Mouse (Mus musculus) E14TG2a.4 (cell line): ENCODE data around the gene Tmem107.

ENCODE experiments used
- H3K27me3 ChIP-seq: 2 replicates; pipeline ENCODE4 v1.6.1; 2014; ENCODE audit warnings: low read length, control low read depth; ENCODE audit not compliant: insufficient read depth
- H3K36me3 ChIP-seq: 2 replicates; pipeline ENCODE4 v1.6.1; 2014; ENCODE audit warnings: low read length, control low read depth; ENCODE audit not compliant: insufficient read depth
- H3K4me1 ChIP-seq: replicated peaks from 2 replicates; pipeline ENCODE4 v1.6.1; 2014; ENCODE audit warnings: low read depth, low read length, control low read depth
- H3K4me3 ChIP-seq: replicated peaks from 2 replicates; pipeline ENCODE4 v1.5.1; 2014; ENCODE audit warnings: mild to moderate bottlenecking, low read length
- H3K9me3 ChIP-seq: 2 replicates; pipeline ENCODE4 v1.6.1; 2014; ENCODE audit warnings: low read length, control low read depth
- CTCF ChIP-seq: conservative IDR thresholded peaks from 2 replicates; pipeline ENCODE4 v1.5.1; 2014; ENCODE audit warnings: low read length
- NANOG ChIP-seq: IDR thresholded peaks from 2 replicates; pipeline ENCODE4 v1.6.1; 2014; ENCODE audit warnings: borderline replicate concordance, low read length, mixed read lengths
- POU5F1 ChIP-seq: IDR thresholded peaks from 2 replicates; pipeline ENCODE4 v1.6.1; 2014; ENCODE audit warnings: low read length, borderline replicate concordance

Gene Tmem107

GRCm38 (mm10) chr11:69061255-69061912, 9.2 kb upstream of the Tmem107 start:
- no peak for TF ChIP-seq NANOG
- no peak for TF ChIP-seq POU5F1
- TF ChIP-seq CTCF, result no peak
- peaks cover 15% of the 10 kb centered on the region for H3K27me3 ChIP-seq
- H3K9me3 ChIP-seq, result no peaks in the 10 kb centered on the region
- no peaks in the 10 kb centered on the region for H3K36me3 ChIP-seq
- peaks cover 54% of the 10 kb centered on the region for H3K4me1 ChIP-seq
- peak overlapping the region; percentile 99 for H3K4me3 ChIP-seq

GRCm38 (mm10) chr11:69062194-69062760, 8.3 kb upstream of the Tmem107 start:
- Histone ChIP-seq H3K27me3 (peaks cover 15% of the 10 kb centered on the region), H3K4me1 (peaks cover 61% of the 10 kb centered on the region), H3K4me3 (peak overlapping the region; percentile 91), H3K36me3 (no peaks in the 10 kb centered on the region), H3K9me3 (no peaks in the 10 kb centered on the region)
- TF ChIP-seq NANOG (no peak), POU5F1 (no peak), CTCF (no peak)

GRCm38 (mm10) chr11:69062761-69063224, 7.8 kb upstream of the Tmem107 start:
- Histone ChIP-seq H3K4me3 (peak overlapping the region; percentile 91), H3K27me3 (peaks cover 15% of the 10 kb centered on the region), H3K36me3 (no peaks in the 10 kb centered on the region), H3K9me3 (no peaks in the 10 kb centered on the region), H3K4me1 (peaks cover 63% of the 10 kb centered on the region)
- TF ChIP-seq POU5F1 (no peak), NANOG (0 out of 2 replicates have a peak, but pooled peaks have one; percentile 5), CTCF (no peak)

DNA sequence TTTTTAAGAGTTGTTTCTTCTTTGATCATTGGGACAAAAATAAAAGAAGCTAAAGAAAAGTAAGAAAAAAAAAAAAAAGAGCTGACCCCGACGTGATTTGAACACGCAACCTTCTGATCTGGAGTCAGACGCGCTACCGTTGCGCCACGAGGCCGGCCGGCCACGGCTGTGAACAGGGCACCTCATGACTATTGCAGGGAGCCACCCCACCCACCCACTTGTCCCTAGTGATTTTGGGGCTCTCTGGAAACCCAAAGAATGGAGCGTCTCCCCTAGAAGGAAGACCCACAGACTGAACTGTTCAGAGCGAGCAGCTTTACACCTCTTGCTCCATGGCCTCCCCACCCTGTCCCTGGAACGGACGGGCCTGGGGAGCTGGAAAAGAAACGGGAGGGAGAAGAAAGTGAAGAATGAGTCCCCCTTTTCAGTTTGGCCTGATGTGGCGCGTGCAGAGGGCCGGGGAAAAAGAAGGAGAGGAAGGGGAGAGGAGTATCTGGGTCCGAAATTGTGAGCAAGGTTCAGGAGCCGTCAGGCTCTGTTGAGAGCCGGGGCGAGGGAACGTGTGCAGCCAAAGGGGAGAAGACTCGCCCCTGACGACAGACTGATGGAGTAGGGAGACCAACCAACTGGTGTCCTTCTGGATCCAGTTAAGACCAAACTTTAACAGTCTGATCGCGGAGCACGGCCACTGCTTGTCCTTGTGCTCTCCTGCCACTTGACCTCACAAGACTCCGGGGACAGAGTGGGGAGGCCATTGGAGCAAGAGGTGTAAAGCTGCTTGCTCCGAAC, 7.0 kb upstream of the Tmem107 start:
- Histone ChIP-seq H3K4me3 (peak overlapping the region; percentile 91), H3K9me3 (no peaks in the 10 kb centered on the region), H3K27me3 (peaks cover 15% of the 10 kb centered on the region), H3K4me1 (peaks cover 56% of the 10 kb centered on the region), H3K36me3 (no peaks in the 10 kb centered on the region)
- no peak for TF ChIP-seq NANOG
- no peak for TF ChIP-seq CTCF
- TF ChIP-seq POU5F1, result no peak

DNA sequence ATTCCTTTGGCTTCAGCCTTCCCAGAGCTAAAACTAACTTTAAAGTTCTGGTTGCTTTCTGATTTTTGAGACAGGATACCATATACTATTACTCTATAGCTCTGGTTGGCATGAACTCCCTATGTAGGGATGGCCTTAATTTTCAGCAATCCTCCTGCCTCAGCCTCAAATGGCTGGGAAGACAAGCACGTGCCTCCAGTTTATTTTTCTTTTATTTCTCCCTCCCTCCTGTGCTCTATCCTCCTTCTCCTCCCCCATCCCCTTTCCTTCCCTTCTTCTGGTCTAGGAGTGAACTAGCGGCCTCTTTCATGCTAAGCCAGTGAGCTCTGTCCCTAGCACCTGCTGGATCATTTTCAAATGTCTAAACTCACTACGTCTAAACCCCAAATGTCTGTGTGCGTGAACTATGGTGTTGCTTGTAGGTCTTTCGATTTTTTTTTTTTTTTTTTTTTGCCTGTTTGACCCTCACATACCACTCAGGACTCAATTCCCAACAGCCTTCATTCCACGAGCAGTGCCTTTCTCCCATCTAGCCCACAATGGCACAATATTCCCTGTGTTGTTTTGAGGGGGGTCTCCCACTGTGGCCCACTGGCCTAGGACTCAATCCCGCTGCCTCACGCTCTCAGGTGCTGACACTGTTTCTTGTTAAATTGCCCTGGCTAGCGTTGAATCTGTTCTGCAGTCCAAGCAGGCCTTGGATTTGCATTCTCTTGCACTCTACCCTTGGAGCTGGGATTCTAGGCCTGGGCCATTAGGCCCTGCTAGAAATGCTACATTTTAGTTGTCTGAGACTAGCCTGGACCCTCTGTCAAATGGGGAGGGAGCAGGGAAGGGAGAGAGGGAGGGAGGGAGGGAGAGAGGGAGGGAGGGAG, 6.1 kb upstream of the Tmem107 start:
- Histone ChIP-seq H3K4me3 (peak overlapping the region; percentile 91), H3K9me3 (no peaks in the 10 kb centered on the region), H3K4me1 (peaks cover 51% of the 10 kb centered on the region), H3K36me3 (no peaks in the 10 kb centered on the region), H3K27me3 (peaks cover 15% of the 10 kb centered on the region)
- no peak for TF ChIP-seq POU5F1

- TF ChIP-seq CTCF (no peak), POU5F1 (no peak), NANOG (no peak)
Measured at GRCm38 (mm10) chr11:69065394-69065925, 5.1 kb upstream of the Tmem107 start.

DNA sequence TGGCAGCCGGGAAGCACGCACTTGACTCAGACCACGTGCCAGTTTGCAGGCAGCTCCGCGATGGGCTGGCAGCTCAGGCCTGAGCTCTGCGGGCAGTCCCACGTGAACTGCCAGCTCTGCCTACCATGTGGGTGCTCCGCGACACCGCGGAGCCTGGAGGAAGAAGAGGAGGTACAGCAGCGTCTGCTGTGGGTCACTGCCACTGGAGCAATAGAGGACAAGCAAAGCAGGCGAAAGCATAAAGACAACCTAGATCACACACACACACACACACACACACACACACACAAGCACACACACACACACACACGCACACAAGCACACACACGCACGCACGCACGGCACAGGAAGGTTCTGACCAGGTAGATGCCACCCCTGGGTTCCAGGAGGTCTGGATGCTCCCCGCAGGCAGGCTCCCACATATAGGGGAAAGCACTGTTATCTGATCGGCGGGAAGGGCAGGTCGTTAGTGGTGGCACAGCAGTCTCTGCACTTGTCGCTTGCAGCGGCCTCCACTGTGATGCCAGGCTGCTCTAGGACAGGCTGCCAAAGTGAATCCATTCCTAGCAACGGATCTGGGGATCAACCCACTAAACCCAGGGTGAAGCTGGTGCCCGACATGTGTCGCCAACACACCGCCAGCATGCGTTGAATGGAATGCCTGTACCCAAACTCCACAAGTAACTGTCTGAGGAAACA, 4.3 kb upstream of the Tmem107 start:
- Histone ChIP-seq H3K9me3 (no peaks in the 10 kb centered on the region), H3K27me3 (peaks cover 3% of the 10 kb centered on the region), H3K36me3 (no peaks in the 10 kb centered on the region), H3K4me1 (peaks cover 54% of the 10 kb centered on the region), H3K4me3 (peak overlapping the region; percentile 77)
- TF ChIP-seq CTCF (no peak), NANOG (no peak), POU5F1 (no peak)

More at GRCm38 (mm10) chr11:69065394-69065925, 5.1 kb upstream of the Tmem107 start:
- Histone ChIP-seq H3K27me3 (peaks cover 11% of the 10 kb centered on the region), H3K4me3 (peak overlapping the region; percentile 77), H3K4me1 (peaks cover 56% of the 10 kb centered on the region), H3K9me3 (no peaks in the 10 kb centered on the region), H3K36me3 (no peaks in the 10 kb centered on the region)
